Mouse (Mus musculus) heart, adult 2 months (tissue): ENCODE measurements around the gene Cacna1c.

Experiments used
- CTCF ChIP-seq: fragments of 200-600 bp; IDR thresholded peaks from 2 replicates; pipeline ENCODE4 v1.8.1; 2022; ENCODE audit warnings: antibody characterized with exemption, mild to moderate bottlenecking, moderate library complexity
- POLR2A ChIP-seq: fragments of 200-500 bp; IDR thresholded peaks from 2 replicates; pipeline ENCODE4 v1.6.1; 2011; ENCODE audit warnings: mild to moderate bottlenecking, low read depth, low read length, control low read depth; ENCODE audit not compliant: insufficient read depth

DNA sequence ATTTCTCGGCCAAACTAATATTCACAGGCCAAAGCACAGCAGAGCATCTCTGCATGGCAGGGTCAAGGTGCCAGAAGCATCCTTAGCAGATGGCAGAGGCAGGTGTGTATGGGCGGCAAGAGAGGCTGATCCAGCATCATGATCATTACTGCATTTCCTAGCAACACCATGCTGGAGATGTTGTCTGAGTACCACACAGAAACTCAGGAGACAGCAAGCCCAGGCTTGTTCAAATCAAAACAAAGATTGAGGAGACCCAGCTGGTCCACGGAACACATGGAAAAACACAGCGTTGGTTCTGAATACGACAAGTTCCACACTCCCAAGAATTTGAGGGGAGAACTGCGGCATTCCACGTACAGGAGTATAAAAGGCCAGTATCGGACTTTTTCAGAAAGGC lies 116.6 kb downstream of the Cacna1c start:
- TF ChIP-seq CTCF (no peak), POLR2A (no peak)
